Mouse (Mus musculus) intestine, postnatal 0 days (tissue): Measurements from ENCODE around the gene Uba6. TPM values are rescaled to one million over a fixed set of nuclear protein-coding genes. Genes with fewer than 3 reads are reported as not detected.

ENCODE experiments used
- ATAC-seq: fragments of 200-750 bp; cut with Nextera tagmentation; 2 replicates; pipeline ENCODE4 v1.8.0; 2017; ENCODE audit warnings: mild to moderate bottlenecking, moderate TSS enrichment, moderate library complexity
- H3K27ac ChIP-seq: fragments of 300-500 bp; sonication (generic); 2 replicates; pipeline ENCODE4 v1.5.1; 2014; ENCODE audit warnings: mild to moderate bottlenecking, low read depth, low read length, moderate library complexity
- H3K27me3 ChIP-seq: fragments of 300-500 bp; sonication (generic); replicated peaks from 2 replicates; pipeline ENCODE4 v1.6.1; 2014; ENCODE audit warnings: low read length, mixed read lengths; ENCODE audit not compliant: control insufficient read depth, insufficient read depth
- H3K36me3 ChIP-seq: fragments of 300-500 bp; sonication (generic); 2 replicates; pipeline ENCODE4 v1.6.1; 2014; ENCODE audit warnings: mild to moderate bottlenecking, moderate library complexity; ENCODE audit not compliant: control insufficient read depth, insufficient read depth
- H3K4me1 ChIP-seq: fragments of 300-500 bp; sonication (generic); replicated peaks from 2 replicates; pipeline ENCODE4 v1.6.1; 2014; ENCODE audit warnings: antibody characterized with exemption, low read length, mixed read lengths; ENCODE audit not compliant: control insufficient read depth, insufficient read depth
- H3K4me2 ChIP-seq: fragments of 300-500 bp; sonication (generic); replicated peaks from 2 replicates; pipeline ENCODE4 v1.6.1; 2014; ENCODE audit warnings: low read depth, mild to moderate bottlenecking, moderate library complexity
- H3K4me3 ChIP-seq: fragments of 300-500 bp; sonication (generic); 2 replicates; pipeline ENCODE4 v1.5.1; 2014; ENCODE audit warnings: low read depth, low read length
- H3K9ac ChIP-seq: fragments of 300-500 bp; sonication (generic); 2 replicates; pipeline ENCODE4 v1.6.1; 2014; ENCODE audit warnings: mild to moderate bottlenecking, low read depth, low read length
- H3K9me3 ChIP-seq: fragments of 300-500 bp; sonication (generic); 2 replicates; pipeline ENCODE4 v1.6.1; 2016; ENCODE audit warnings: mixed run types; ENCODE audit not compliant: control insufficient read depth
- CTCF ChIP-seq: sonication (generic); IDR thresholded peaks from 2 replicates; pipeline ENCODE4 v1.5.1; 2016; ENCODE audit warnings: low read depth, mild to moderate bottlenecking, control low read depth, antibody characterized with exemption, moderate library complexity
- WGBS: fragments of 180-500 bp; shearing (Covaris S2); extraction: QIAGEN DNeasy Blood & Tissue Kit; methylation state at CpG from one replicate; pipeline ENCODE4 v1.1.7; 2014; 5-methylcytosine and 5-hydroxymethylcytosine counted together
- polyA plus RNA-seq: library from polyadenylated mRNA; unstranded; fragments of >200 nt; fragmentation: Nextera tagmentation; extraction: Ambion mirVana; gene quantifications from 2 replicates; pipeline ENCODE4 v1.2.1, GENCODE M21; 2015

Gene Uba6
- polyA plus RNA-seq, 1 experiment from 2014 or later: 4.9 TPM

DNA sequence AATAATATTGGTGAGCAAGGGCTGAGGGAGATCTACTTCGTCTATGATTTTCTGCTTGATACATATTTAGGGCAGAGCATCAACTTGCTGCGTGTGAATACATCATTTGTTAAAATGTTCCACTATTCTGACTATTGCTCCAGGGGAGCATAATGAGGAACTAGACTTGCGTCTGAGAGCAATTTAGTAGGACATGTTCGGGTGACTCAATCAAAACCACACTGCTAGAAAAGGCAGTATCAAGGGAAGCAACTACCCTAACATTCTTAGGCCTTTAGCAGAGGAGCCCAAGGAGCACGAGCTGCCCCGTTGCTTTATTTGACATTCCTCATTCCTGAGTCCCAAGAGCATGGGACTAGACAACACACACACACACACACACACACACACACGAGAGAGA lies 87.6 kb downstream of the Uba6 start:
- TF ChIP-seq CTCF: no peak
- no peak overlapping the region for H3K4me2 ChIP-seq
- 69% methylated on average over 7 of the region's 7 CpGs for WGBS
- no peaks in the 10 kb centered on the region for H3K4me1 ChIP-seq
- H3K9me3 ChIP-seq: no peaks in the 10 kb centered on the region
- no peak for ATAC-seq
- H3K9ac ChIP-seq: no peak overlapping the region
- H3K36me3 ChIP-seq: no peaks in the 10 kb centered on the region
- H3K27ac ChIP-seq: no peak overlapping the region
- H3K27me3 ChIP-seq: no peaks in the 10 kb centered on the region
- H3K4me3 ChIP-seq: no peak overlapping the region

- H3K9ac ChIP-seq: no peak overlapping the region
- H3K9me3 ChIP-seq: no peaks in the 10 kb centered on the region
- no peak for TF ChIP-seq CTCF
- H3K27ac ChIP-seq: no peak overlapping the region
- 72% methylated on average over 6 of the region's 6 CpGs for WGBS
- ATAC-seq: peak; percentile 87
- no peaks in the 10 kb centered on the region for H3K36me3 ChIP-seq
- H3K27me3 ChIP-seq: no peaks in the 10 kb centered on the region
- H3K4me3 ChIP-seq: no peak overlapping the region
- no peak overlapping the region for H3K4me2 ChIP-seq
- no peaks in the 10 kb centered on the region for H3K4me1 ChIP-seq
These were observed 88.6 kb downstream of the Uba6 start for GRCm38 (mm10) chr5:86083987-86084386.

GRCm38 (mm10) chr5:86078720-86079334 lies 93.8 kb downstream of the Uba6 start:
- 73% methylated on average over 3 of the region's 3 CpGs for WGBS
- Histone ChIP-seq H3K4me3 (no peak overlapping the region), H3K9ac (no peak overlapping the region), H3K27ac (no peak overlapping the region), H3K27me3 (no peaks in the 10 kb centered on the region), H3K36me3 (no peaks in the 10 kb centered on the region), H3K9me3 (no peaks in the 10 kb centered on the region), H3K4me1 (no peaks in the 10 kb centered on the region), H3K4me2 (no peak overlapping the region)
- no peak for TF ChIP-seq CTCF
- ATAC-seq: no peak

DNA sequence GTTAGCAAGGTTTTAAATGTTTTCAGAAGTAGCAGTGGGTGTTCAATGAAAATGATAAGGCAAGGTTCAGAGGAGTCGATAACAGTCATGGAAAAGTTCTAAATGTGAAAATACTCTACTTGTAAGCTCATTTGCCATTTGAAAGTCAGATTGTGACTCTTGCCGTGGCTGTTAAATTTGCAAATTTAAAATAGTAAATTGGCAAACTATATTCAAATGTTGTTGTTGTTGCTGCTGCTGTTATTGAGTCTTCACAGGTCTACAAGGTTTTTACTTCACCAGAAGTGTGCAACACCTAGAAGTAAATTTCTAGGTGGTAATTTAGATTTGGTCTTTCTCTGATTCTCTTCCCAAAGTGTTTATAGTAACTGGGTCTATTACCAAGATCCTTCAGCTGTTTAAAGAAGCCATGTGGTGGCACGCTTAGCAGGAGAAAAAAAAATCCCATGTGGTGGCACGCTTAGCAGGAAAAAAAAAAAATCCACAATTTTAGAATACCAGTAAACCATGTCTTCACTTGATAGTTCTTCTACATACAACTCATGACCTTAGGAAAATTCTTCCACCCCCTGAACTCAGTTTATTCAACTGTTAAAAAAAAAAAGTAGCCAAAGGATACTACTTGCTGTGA lies 99.7 kb downstream of the Uba6 start:
- no peaks in the 10 kb centered on the region for H3K9me3 ChIP-seq
- 77% methylated on average over 4 of the region's 4 CpGs for WGBS
- ATAC-seq: no peak

DNA sequence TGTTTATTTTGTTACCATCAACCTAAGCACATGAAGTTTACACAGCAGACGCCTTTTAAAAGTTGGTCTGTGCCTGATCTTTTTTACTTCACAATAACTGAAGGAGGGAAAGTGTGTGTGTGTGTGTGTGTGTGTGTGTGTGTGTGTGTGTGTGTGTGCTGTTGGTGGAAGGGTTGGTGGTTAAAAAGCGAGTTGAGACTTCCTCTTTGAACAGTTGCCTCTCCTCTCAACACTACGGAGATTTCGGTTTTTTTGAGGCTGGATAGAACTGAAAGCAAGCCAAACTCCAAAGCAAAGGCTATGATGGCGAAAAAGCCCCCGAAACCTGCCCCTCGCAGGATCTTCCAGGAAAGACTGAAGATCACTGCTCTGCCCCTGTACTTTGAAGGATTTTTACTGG lies 101.1 kb downstream of the Uba6 start, which contains the start of gene Stap1:
Stap1 (plus strand) TSS at position 209 of the 400 bp plus-strand sequence.
- TF ChIP-seq CTCF: no peak
- Histone ChIP-seq H3K4me3 (no peak within 1 kb of the TSS), H3K4me2 (no peak within 1 kb of the TSS), H3K4me1 (no peaks in the 10 kb centered on the region), H3K9me3 (no peaks in the 10 kb centered on the region), H3K27me3 (no peaks in the 10 kb centered on the region), H3K36me3 (no peaks in the 10 kb centered on the region), H3K27ac (no peak within 1 kb of the TSS), H3K9ac (no peak within 1 kb of the TSS)
- ATAC-seq: no peak
- WGBS: 63% methylated on average over 7 of the region's 7 CpGs

More for the DNA sequence above, 99.7 kb downstream of the Uba6 start:
- Histone ChIP-seq H3K4me3 (no peak overlapping the region), H3K4me1 (no peaks in the 10 kb centered on the region), H3K27ac (no peak overlapping the region), H3K4me2 (no peak overlapping the region), H3K27me3 (no peaks in the 10 kb centered on the region), H3K9ac (no peak overlapping the region), H3K36me3 (no peaks in the 10 kb centered on the region)
- no peak for TF ChIP-seq CTCF

- no peak for TF ChIP-seq CTCF
- no peaks in the 10 kb centered on the region for H3K27me3 ChIP-seq
- WGBS: 66% methylated on average over 6 of the region's 6 CpGs
- H3K4me3 ChIP-seq: no peak overlapping the region
- H3K4me2 ChIP-seq: no peak overlapping the region
- no peaks in the 10 kb centered on the region for H3K4me1 ChIP-seq
- no peak overlapping the region for H3K27ac ChIP-seq
- no peaks in the 10 kb centered on the region for H3K9me3 ChIP-seq
- no peaks in the 10 kb centered on the region for H3K36me3 ChIP-seq
- H3K9ac ChIP-seq: no peak overlapping the region
- ATAC-seq: no peak
These were observed 103.5 kb downstream of the Uba6 start for GRCm38 (mm10) chr5:86069121-86069520.
